In the genomic region with DNA sequence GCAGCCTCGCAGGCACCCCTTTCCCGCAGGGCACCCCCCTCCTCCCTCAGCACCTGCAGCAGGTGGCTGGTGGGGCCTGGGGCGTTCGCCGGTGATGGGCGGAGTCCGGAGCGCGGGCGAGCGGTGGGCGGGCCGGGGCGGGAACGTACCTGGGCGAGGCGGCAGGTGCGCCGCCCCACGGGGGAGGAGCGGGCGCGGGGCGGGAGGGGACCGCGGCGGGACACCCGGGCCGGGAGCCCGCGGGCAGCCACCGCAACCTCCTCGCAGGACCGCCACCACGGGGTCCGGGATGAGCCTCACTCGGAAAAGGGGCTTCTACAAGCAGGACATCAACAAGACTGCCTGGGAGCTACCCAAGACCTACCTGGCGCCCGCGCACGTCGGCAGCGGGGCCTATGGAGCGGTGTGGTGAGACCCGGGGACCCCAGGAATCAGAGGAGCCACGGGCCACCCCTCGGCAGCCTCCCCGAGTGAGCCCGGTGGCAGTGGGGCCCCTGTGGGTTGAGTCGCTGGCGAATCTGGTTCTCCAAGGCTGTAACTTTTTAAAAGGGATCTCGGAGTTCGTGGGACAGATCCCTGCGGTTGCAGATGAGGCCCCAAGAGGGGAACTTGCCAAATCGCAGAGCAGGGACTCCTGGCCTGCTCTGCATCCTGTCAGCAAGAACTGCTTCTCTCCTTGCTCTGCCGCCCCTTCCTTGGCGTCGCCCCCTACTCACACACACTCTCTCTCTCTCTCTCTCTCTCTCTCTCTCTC, we compare ENCODE assay signal across 8 mouse cellular contexts. TPM values are rescaled to one million over a fixed set of nuclear protein-coding genes. Genes with fewer than 3 reads are reported as not detected.
DNase-seq lines count a peak whose midpoint lies in the region; ATAC-seq lines count a peak whose summit lies in the region.

A gene (plus strand): TSS at position 177 of the 754 bp plus-strand sequence.

- peak within 1 kb of the TSS; percentile 75 for H3K27ac ChIP-seq in limb, embryonic 15.5 days
- H3K27ac ChIP-seq in midbrain, embryonic 15.5 days: no peak within 1 kb of the TSS

- no peaks in the 10 kb centered on the region for H3K36me3 ChIP-seq in limb, embryonic 15.5 days
- no peaks in the 10 kb centered on the region for H3K36me3 ChIP-seq in midbrain, embryonic 15.5 days (replicated peaks)

- WGBS in limb, embryonic 15.5 days: under 1% methylated on average over 30 of the region's 58 CpGs
- 2% methylated on average over 55 of the region's 58 CpGs for WGBS in midbrain, embryonic 15.5 days

- H3K4me3 ChIP-seq in limb, embryonic 15.5 days: peak within 1 kb of the TSS; percentile 55
- H3K4me3 ChIP-seq in midbrain, embryonic 15.5 days: peak within 1 kb of the TSS; percentile 34

- H3K4me1 ChIP-seq in limb, embryonic 15.5 days: peaks cover 26% of the 10 kb centered on the region
- H3K4me1 ChIP-seq in midbrain, embryonic 15.5 days: peaks cover 15% of the 10 kb centered on the region

- DNase-seq in CD4-positive, CD25-positive, alpha-beta regulatory T cell, adult 2 months (ENCODE audit: low read depth, low spot score): peak; percentile 34
- peak; percentile 13 for DNase-seq in heart, postnatal 4 days
- no peak for DNase-seq in gastrocnemius, adult 18-20 months (ENCODE audit: low spot score)
- no peak for DNase-seq in cerebellum, adult 18-20 months

- no peaks in the 10 kb centered on the region for H3K9me3 ChIP-seq in limb, embryonic 15.5 days
- H3K9me3 ChIP-seq in midbrain, embryonic 15.5 days: no peaks in the 10 kb centered on the region

- ATAC-seq in CD4-positive, CD25-positive, alpha-beta regulatory T cell, adult 4 months: no peak
- ATAC-seq in common myeloid progenitor, adult 5-6 weeks (replicated peaks; ENCODE audit: low read depth, poor library complexity, severe bottlenecking): peak; percentile 75
- ATAC-seq in limb, embryonic 15.5 days (ENCODE audit: insufficient number of reproducible peaks, low FRiP score, low TSS enrichment, low read depth): no peak
- no peak for ATAC-seq in midbrain, embryonic 15.5 days (replicated peaks)

- peaks cover 11% of the 10 kb centered on the region; the same call in 1 of the 2 replicates for H3K27me3 ChIP-seq in limb, embryonic 15.5 days
- peaks cover 30% of the 10 kb centered on the region for H3K27me3 ChIP-seq in midbrain, embryonic 15.5 days (replicated peaks)

- peak within 1 kb of the TSS; percentile 50 for H3K9ac ChIP-seq in limb, embryonic 15.5 days
- H3K9ac ChIP-seq in midbrain, embryonic 15.5 days: peak within 1 kb of the TSS; percentile 24; the same call in 1 of the 2 replicates

- peak within 1 kb of the TSS; percentile 90 for H3K4me2 ChIP-seq in limb, embryonic 15.5 days
- H3K4me2 ChIP-seq in midbrain, embryonic 15.5 days: peak within 1 kb of the TSS; percentile 80

RNA-seq across cellular contexts. Expression of the gene that starts here (rescaled TPM):
- not detected for polyA plus RNA-seq in CD4-positive, CD25-positive, alpha-beta regulatory T cell, adult 4 months (2017; shearing (Covaris generic))
- total RNA-seq in common myeloid progenitor, adult 5-6 weeks (2017): 0.73 TPM in 1 of 2 replicates, not detected in the other
- total RNA-seq in heart, postnatal 4 days (2021): under 1 TPM; 0.47 to 0.50 TPM
- 126 and 130 TPM in 2 replicates for polyA plus RNA-seq in limb, embryonic 15.5 days (2015; fragmentation: Nextera tagmentation; extraction: Ambion mirVana)
- 0.86 and 1.1 TPM in 2 replicates for polyA plus RNA-seq in midbrain, embryonic 15.5 days (2015; fragmentation: Nextera tagmentation; extraction: Ambion mirVana)
- under 1 TPM in 1 of 2 experiments, not detected in 1; 0.31 TPM for total RNA-seq in gastrocnemius, adult 18-20 months (2021)

Comparison
In these comparisons a context has a peak if more than half of its experiments do, and no peak if none do; other contexts are left out.
1. RNA of the gene that starts here (polyA plus RNA-seq): 126 to 130 TPM in limb, embryonic 15.5 days; 0.86 to 1.1 TPM in midbrain, embryonic 15.5 days and not detected in CD4-positive, CD25-positive, alpha-beta regulatory T cell, adult 4 months; every median in the first group is over 10 times any median in the second.
2. Peak in ATAC-seq in common myeloid progenitor, adult 5-6 weeks; RNA of the gene not detected or under 1 TPM.
3. Peak in DNase-seq in heart, postnatal 4 days; RNA of the gene not detected or under 1 TPM.